Mouse (Mus musculus): Measurements from ENCODE around the gene Dhh. TPM values are rescaled to one million over a fixed set of nuclear protein-coding genes. Genes with fewer than 3 reads are reported as not detected.

The Dhh gene
- polyA plus RNA-seq, 1 experiment from 2014 or later = not detected

DNA sequence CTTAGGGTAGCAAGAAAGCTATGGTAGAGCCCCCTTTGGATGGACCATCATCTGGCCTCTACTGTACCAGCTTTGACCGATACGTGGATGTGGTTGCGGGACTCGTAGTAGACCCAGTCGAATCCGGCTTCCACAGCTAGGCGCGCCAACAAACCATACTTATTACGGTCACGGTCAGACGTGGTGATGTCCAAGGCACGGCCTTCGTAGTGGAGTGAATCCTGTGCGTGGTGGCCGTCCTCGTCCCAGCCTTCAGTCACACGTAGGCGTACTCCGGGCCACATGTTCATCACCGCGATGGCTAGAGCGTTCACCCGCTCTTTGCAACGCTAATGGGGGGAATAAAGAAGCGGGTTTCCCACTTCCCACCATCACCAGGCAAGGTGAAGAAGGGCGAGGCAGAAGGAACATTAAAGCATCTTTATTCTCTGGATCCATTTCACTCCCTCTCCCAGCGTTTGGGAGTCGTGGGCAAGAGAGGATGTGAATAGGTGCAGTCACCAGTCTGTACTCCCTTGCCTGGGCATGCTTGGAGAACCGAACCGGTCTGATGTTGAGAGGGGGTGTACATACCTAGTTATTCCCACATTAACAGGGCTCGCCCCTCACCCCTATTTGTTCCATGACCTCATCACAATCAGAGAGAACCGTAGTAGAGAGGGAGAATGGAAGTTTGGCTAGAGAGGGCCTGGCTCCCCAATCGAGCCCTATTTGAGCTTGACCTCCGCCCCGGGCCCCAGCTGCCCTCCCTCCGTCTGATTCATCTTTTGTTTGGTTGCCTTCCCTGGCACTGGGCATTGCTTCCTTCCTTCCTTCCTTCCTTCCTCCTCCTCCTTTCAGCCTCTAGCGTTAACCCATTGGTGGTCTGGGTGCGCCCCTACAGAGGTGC is 3.4 kb downstream of the Dhh start:
- H3K27me3 ChIP-seq = no peaks in the 10 kb centered on the region
- POLR2A ChIA-PET = no interaction called here
- no peak for ATAC-seq
- CTCF ChIA-PET = no interaction called here
- in situ Hi-C loops (cut with MboI; ENCODE audit: low pct_unique_long_range_greater_than_20kb) = no loop called here
- DNase-seq (ENCODE audit: low read depth, low spot score) = no peak
- TF ChIP-seq CTCF (IDR thresholded peaks at IDR 0.05) = no peak

DNA sequence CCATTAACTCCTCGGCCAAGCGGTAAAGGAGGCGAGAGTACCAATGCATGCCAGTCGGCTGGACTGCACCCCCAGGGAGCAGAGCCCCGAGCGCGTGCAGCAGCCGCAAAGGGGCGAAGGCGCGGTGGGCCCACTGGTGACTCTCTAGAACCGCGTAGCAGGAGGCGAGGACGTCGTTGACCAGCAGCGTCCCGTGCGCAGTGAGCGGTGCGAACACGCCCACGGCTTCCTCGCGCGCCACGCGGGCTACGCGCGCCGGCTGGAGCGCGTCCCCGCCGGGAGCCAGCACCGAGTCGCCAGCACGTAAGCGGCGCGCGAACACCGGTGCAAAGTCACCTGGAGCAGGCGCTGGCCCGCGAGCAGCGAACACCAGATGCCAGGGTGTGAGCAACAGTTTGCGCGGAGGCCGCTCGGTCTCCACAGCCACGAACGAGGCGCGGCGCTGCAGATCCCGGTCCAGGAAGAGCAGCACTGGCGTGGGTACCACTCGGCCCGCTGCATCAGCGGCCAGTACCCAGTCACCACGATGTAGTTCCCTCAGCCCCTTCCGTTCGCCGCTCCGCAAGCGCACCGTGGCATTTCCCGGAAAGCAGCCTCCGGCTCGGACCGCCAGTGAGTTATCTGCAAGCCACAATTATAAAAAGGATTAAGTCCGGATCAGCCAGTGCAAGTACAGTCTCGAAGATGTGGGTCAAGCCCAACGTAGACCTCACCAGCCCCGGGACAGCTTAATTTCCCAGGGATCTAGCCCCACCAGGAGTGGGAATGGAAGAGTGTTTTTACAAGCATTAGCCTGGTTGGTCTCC is 4.2 kb downstream of the Dhh start, which contains the start of gene Rhebl1:
Rhebl1 (minus strand) TSS at position 601 of the 806 bp plus-strand sequence.
- no peaks in the 10 kb centered on the region for H3K27me3 ChIP-seq
- POLR2A ChIA-PET = no interaction called here
- DNase-seq (ENCODE audit: low read depth, low spot score) (no peak), ATAC-seq (no peak)
- in situ Hi-C loops (cut with MboI; ENCODE audit: low pct_unique_long_range_greater_than_20kb) = no loop called here
- CTCF ChIA-PET = interaction anchor here (0.9 to 1.2 kb wide), 3 partner anchors 14 to 35 kb away, joined by 3 to 4 read pairs (median 3); no protein-coding TSS in a partner anchor
- TF ChIP-seq CTCF (IDR thresholded peaks at IDR 0.05) = no peak

- no peak for DNase-seq (ENCODE audit: low read depth, low spot score)
- in situ Hi-C loops (cut with MboI; ENCODE audit: low pct_unique_long_range_greater_than_20kb) = no loop called here
- no peak for ATAC-seq
- CTCF ChIA-PET = interaction anchor here (0.9 to 2.9 kb wide), 7 partner anchors 12 to 132 kb away, joined by 3 to 36 read pairs (median 6); no protein-coding TSS in a partner anchor
- H3K27me3 ChIP-seq = no peaks in the 10 kb centered on the region
- no peak for TF ChIP-seq CTCF (IDR thresholded peaks at IDR 0.05)
- POLR2A ChIA-PET = no interaction called here
Observed at GRCm38 (mm10) chr15:98893036-98893435, 5.3 kb downstream of the Dhh start.

- POLR2A ChIA-PET = interaction anchor here (0.7 to 1.5 kb wide), 3 partner anchors 24 to 103 kb away, joined by 3 to 5 read pairs (median 4); no protein-coding TSS in a partner anchor
- ATAC-seq (peak; percentile 61), DNase-seq (ENCODE audit: low read depth, low spot score) (no peak)
- CTCF ChIA-PET = interaction anchor here (0.7 to 3.1 kb wide), 14 partner anchors 9 to 133 kb away, joined by 3 to 36 read pairs (median 6); no protein-coding TSS in a partner anchor
- in situ Hi-C loops (cut with MboI; ENCODE audit: low pct_unique_long_range_greater_than_20kb) = no loop called here
- TF ChIP-seq CTCF (IDR thresholded peaks at IDR 0.05) = peak; percentile 92
- H3K27me3 ChIP-seq = no peaks in the 10 kb centered on the region
Observed at GRCm38 (mm10) chr15:98891907-98892606, 6.3 kb downstream of the Dhh start.

DNA sequence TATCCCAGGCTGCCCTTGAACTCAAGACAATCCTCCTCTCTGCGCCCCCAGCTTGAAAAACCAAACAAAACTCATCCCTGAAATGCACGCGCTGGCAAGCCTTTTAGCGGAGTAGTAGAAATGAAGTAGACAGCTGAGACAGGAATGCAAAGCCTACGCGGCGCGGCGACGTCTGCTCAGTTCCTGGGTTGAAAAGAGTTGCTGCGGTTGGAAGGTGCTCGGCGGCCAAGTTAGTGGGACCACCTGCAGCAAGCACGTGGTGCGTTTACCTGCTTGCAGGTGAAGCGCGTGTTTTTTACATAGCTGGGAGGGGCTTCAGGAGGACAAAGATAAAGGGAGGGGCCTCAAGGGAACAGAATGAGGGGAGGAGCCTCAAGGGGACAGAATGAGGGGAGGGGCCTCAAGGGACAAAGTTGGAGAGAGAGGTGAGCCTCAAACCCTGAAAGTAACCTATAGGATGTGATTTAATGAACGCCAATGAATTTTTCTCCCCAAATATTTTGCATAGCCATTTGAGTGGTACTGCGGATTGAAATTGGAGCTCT is 7.1 kb downstream of the Dhh start:
- DNase-seq (ENCODE audit: low read depth, low spot score) = no peak
- ChIA-PET POLR2A (interaction anchor here (0.7 to 1.5 kb wide), 3 partner anchors 23 to 104 kb away, joined by 3 to 5 read pairs (median 4); no protein-coding TSS in a partner anchor), CTCF (interaction anchor here (1.1 to 3.1 kb wide), 12 partner anchors 10 to 134 kb away, joined by 3 to 36 read pairs (median 7); no protein-coding TSS in a partner anchor)
- ATAC-seq = no peak
- no peaks in the 10 kb centered on the region for H3K27me3 ChIP-seq
- TF ChIP-seq CTCF (IDR thresholded peaks at IDR 0.05) = no peak
- in situ Hi-C loops (cut with MboI; ENCODE audit: low pct_unique_long_range_greater_than_20kb) = no loop called here

GRCm38 (mm10) chr15:98887526-98887925 is 10.8 kb downstream of the Dhh start:
- CTCF ChIA-PET = interaction anchor here (0.7 to 2.0 kb wide), 4 partner anchors 9 to 106 kb away, joined by 3 to 7 read pairs (median 4); no protein-coding TSS in a partner anchor
- ATAC-seq (no peak), DNase-seq (ENCODE audit: low read depth, low spot score) (no peak)
- no peaks in the 10 kb centered on the region for H3K27me3 ChIP-seq
- POLR2A ChIA-PET = no interaction called here
- in situ Hi-C loops (cut with MboI; ENCODE audit: low pct_unique_long_range_greater_than_20kb) = no loop called here
- TF ChIP-seq CTCF (IDR thresholded peaks at IDR 0.05) = no peak

DNA sequence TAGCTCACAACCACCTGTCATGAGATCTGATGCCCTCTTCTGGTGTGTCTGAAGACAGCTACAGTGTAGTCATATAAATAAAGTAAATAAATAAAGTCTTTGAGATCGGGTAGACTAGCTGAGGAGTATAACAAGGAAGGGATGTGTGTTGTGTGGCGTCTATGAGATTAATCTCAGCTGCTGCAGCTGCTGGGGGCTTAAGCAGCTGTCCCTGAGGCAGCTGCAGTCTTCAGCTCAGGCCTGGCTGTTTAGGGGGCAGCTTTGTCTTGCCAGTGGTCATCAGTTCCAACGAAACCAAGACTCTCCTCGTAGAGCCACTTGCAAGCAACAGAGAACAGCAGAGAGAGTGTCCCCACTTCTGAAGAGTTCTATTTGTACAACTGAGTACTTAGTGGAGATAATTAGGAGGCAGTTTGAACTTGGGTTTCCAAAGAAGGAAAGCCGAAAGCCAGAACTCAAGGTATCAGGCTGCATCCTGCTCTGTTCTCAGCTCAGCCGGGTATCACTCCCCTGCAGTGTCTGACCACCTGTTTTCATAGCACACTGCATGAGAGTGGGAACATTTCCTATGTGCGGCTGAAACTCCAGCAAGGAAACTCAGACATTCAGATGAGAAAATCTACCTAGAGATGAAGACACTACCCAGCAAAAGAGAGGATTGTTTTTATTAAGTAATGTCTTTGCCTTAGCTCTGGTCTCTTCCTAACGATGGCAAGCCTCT is 11.5 kb downstream of the Dhh start:
- POLR2A ChIA-PET = no interaction called here
- no peaks in the 10 kb centered on the region for H3K27me3 ChIP-seq
- CTCF ChIA-PET = interaction anchor here (0.7 to 2.0 kb wide), 4 partner anchors 8 to 107 kb away, joined by 3 to 7 read pairs (median 4); no protein-coding TSS in a partner anchor
- TF ChIP-seq CTCF (IDR thresholded peaks at IDR 0.05) = peak; percentile 6
- DNase-seq (ENCODE audit: low read depth, low spot score) = no peak
- no peak for ATAC-seq
- in situ Hi-C loops (cut with MboI; ENCODE audit: low pct_unique_long_range_greater_than_20kb) = no loop called here

DNA sequence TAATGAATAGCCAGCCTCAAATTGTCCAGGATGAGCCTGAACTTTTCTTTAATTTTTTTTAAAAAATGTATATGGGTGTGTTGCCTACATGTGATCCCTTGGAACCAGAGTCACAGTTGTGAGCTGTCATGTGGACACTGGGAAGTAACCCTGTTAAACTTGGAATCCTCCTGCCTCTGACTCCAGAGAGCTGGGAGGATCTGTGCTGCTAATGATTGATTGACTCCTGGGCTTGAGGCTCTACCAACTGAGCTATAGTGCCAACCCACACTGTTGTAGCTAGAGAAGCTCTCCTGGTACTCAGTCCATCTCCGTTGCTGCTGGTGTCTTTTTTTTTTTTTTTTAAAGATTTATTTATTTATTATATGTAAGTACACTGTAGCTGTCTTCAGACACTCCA is 14.2 kb downstream of the Dhh start:
- no peak for TF ChIP-seq CTCF (IDR thresholded peaks at IDR 0.05)
- ChIA-PET POLR2A (interaction anchor here (0.5 to 0.6 kb wide), 2 partner anchors 30 to 426 kb away, joined by 3 to 4 read pairs; no protein-coding TSS in a partner anchor), CTCF (interaction anchor here (0.7 to 0.8 kb wide), 2 partner anchors 61 to 88 kb away, joined by 3 read pairs; no protein-coding TSS in a partner anchor)
- DNase-seq (ENCODE audit: low read depth, low spot score) (no peak), ATAC-seq (no peak)
- in situ Hi-C loops (cut with MboI; ENCODE audit: low pct_unique_long_range_greater_than_20kb) = loop anchor here (5.0 kb wide), 1 partner anchor 113 kb away; no protein-coding TSS in a partner anchor
- H3K27me3 ChIP-seq = no peaks in the 10 kb centered on the region

- DNase-seq (ENCODE audit: low read depth, low spot score) (no peak), ATAC-seq (no peak)
- TF ChIP-seq CTCF (IDR thresholded peaks at IDR 0.05) = no peak
- in situ Hi-C loops (cut with MboI; ENCODE audit: low pct_unique_long_range_greater_than_20kb) = loop anchor here (5.0 kb wide), 1 partner anchor 114 kb away; no protein-coding TSS in a partner anchor
- CTCF ChIA-PET = interaction anchor here (0.8 kb wide), 1 partner anchor 61 kb away, joined by 3 read pairs; no protein-coding TSS in a partner anchor
- no peaks in the 10 kb centered on the region for H3K27me3 ChIP-seq
- POLR2A ChIA-PET = interaction anchor here (0.5 to 0.6 kb wide), 2 partner anchors 31 to 427 kb away, joined by 3 to 4 read pairs; no protein-coding TSS in a partner anchor
Observed at GRCm38 (mm10) chr15:98883661-98884060, 14.7 kb downstream of the Dhh start.
